Mouse (Mus musculus) liver, embryonic 14.5 days (tissue): ENCODE data around the gene Psrc1. TPM values are rescaled to one million over a fixed set of nuclear protein-coding genes. Genes with fewer than 3 reads are reported as not detected.

Source experiments
- ATAC-seq: fragments of 200-750 bp; cut with Nextera tagmentation; 2 replicates; pipeline ENCODE4 v1.8.0; 2017; ENCODE audit warnings: moderate number of reproducible peaks, mild to moderate bottlenecking, moderate library complexity; ENCODE audit not compliant: insufficient read depth
- DNase-seq, 3 experiments: peaks; one replicate each; pipeline ENCODE4 v3.0.0-alpha.2; 2012 to 2013; ENCODE audit warnings: low read depth in 3 of 3, low spot score in 3 of 3
- H3K27ac ChIP-seq: fragments of 300-500 bp; sonication (generic); 2 replicates; pipeline ENCODE4 v1.5.1; 2014; ENCODE audit warnings: moderate library complexity, mild to moderate bottlenecking, control low read depth, inconsistent platforms
- H3K27me3 ChIP-seq: fragments of 300-500 bp; sonication (generic); 2 replicates; pipeline ENCODE4 v1.6.1; 2014; ENCODE audit warnings: mild to moderate bottlenecking, low read length, moderate library complexity; ENCODE audit not compliant: control insufficient read depth, insufficient read depth
- H3K36me3 ChIP-seq: fragments of 300-500 bp; sonication (generic); replicated peaks from 2 replicates; pipeline ENCODE4 v1.6.1; 2014; ENCODE audit warnings: low read depth; ENCODE audit not compliant: control insufficient read depth, insufficient read depth
- H3K4me1 ChIP-seq, 2 experiments: fragments of 200-500 bp in 1 of 2; fragments of 300-500 bp in 1 of 2; sonication (generic) in 1 of 2; replicated peaks; 2 replicates each; pipeline ENCODE4 v1.6.1; 2012 to 2014; ENCODE audit warnings: antibody characterized with exemption in 1 of 2, inconsistent platforms in 1 of 2, low read length in 1 of 2; ENCODE audit not compliant: control insufficient read depth in 2 of 2, insufficient read depth in 2 of 2
- H3K4me2 ChIP-seq: fragments of 300-500 bp; sonication (generic); 2 replicates; pipeline ENCODE4 v1.6.1; 2014; ENCODE audit warnings: low read depth, mild to moderate bottlenecking, control low read depth, moderate library complexity
- H3K4me3 ChIP-seq, 2 experiments: fragments of 200-500 bp in 1 of 2; fragments of 300-500 bp in 1 of 2; sonication (generic) in 1 of 2; 2 replicates each; pipeline ENCODE4 v1.5.1; 2012 to 2014; ENCODE audit warnings: low read depth in 2 of 2, low read length in 2 of 2, mild to moderate bottlenecking in 2 of 2, control low read depth in 1 of 2, inconsistent platforms in 1 of 2, moderate library complexity in 1 of 2; ENCODE audit not compliant: insufficient read depth in 1 of 2
- H3K9ac ChIP-seq: fragments of 300-500 bp; sonication (generic); replicated peaks from 2 replicates; pipeline ENCODE4 v1.6.1; 2014; ENCODE audit warnings: mild to moderate bottlenecking, control low read depth, moderate library complexity
- H3K9me3 ChIP-seq: fragments of 300-500 bp; sonication (generic); 2 replicates; pipeline ENCODE4 v1.6.1; 2016; ENCODE audit warnings: low read length, mixed read lengths; ENCODE audit not compliant: control insufficient read depth
- CTCF ChIP-seq: IDR thresholded peaks from 2 replicates; pipeline ENCODE4 v1.5.1; 2016; ENCODE audit warnings: antibody characterized with exemption, low read depth, control low read depth
- EP300 ChIP-seq: IDR thresholded peaks from 2 replicates; pipeline ENCODE4 v1.6.1; 2016; ENCODE audit warnings: antibody characterized with exemption, low read depth
- WGBS: fragments of 180-500 bp; shearing (Covaris S2); extraction: QIAGEN DNeasy Blood & Tissue Kit; methylation state at CpG from one replicate; pipeline ENCODE4 v1.1.7; 2014; ENCODE audit not compliant: insufficient replicate concordance; 5-methylcytosine and 5-hydroxymethylcytosine counted together
- polyA plus RNA-seq, 2 experiments: library from polyadenylated mRNA; depleted of rRNA in 1 of 2; stranded (reverse) in 1 of 2; unstranded in 1 of 2; fragments of >200 nt; fragmentation: Nextera tagmentation in 1 of 2; extraction: Ambion mirVana in 1 of 2; gene quantifications; 2 replicates each; pipeline versions ENCODE4 v1.2.1 to v1.2.3; 2012 to 2014

The Psrc1 gene
- polyA plus RNA-seq, 2 experiments = 12.3 to 20.3 TPM

- no peak overlapping the region for H3K9ac ChIP-seq
Observed at GRCm38 (mm10) chr3:108411754-108412121, 28.1 kb downstream of the Psrc1 start.

GRCm38 (mm10) chr3:108413634-108414360 is 30.2 kb downstream of the Psrc1 start:
- H3K36me3 ChIP-seq = no peaks in the 10 kb centered on the region
- H3K27me3 ChIP-seq = peaks cover 22% of the 10 kb centered on the region
- 90% methylated on average over 35 of the region's 35 CpGs for WGBS
- H3K9me3 ChIP-seq = 0 out of 2 replicates have a peak, but pooled peaks cover 2% of the 10 kb centered on the region
- DNase-seq (no peak), ATAC-seq (no peak)
- H3K4me1 ChIP-seq = no peaks in the 10 kb centered on the region
- TF ChIP-seq EP300 = no peak
- TF ChIP-seq CTCF = no peak
- H3K4me3 ChIP-seq = no peak overlapping the region
- no peak overlapping the region for H3K9ac ChIP-seq
- H3K27ac ChIP-seq = no peak overlapping the region
- H3K4me2 ChIP-seq = no peak overlapping the region

More at GRCm38 (mm10) chr3:108411754-108412121, 28.1 kb downstream of the Psrc1 start:
- no peak overlapping the region for H3K4me2 ChIP-seq
- H3K4me3 ChIP-seq = no peak overlapping the region
- whole genome bisulfite sequencing = 66% methylated on average over 8 of the region's 8 CpGs
- H3K9me3 ChIP-seq = 0 out of 2 replicates have a peak, but pooled peaks cover 2% of the 10 kb centered on the region
- TF ChIP-seq CTCF (no peak), EP300 (no peak)
- peaks cover 19% of the 10 kb centered on the region for H3K27me3 ChIP-seq
- ATAC-seq (no peak), DNase-seq (no peak)
- no peak overlapping the region for H3K27ac ChIP-seq
- no peaks in the 10 kb centered on the region for H3K36me3 ChIP-seq
- H3K4me1 ChIP-seq = no peaks in the 10 kb centered on the region

- Histone ChIP-seq H3K4me3 (peak within 1 kb of the TSS; percentile 50 to 54), H3K9ac (peak within 1 kb of the TSS; percentile 47), H3K4me2 (peak within 1 kb of the TSS; percentile 74), H3K36me3 (no peaks in the 10 kb centered on the region), H3K27me3 (peaks cover 22% of the 10 kb centered on the region), H3K9me3 (0 out of 2 replicates have a peak, but pooled peaks cover 2% of the 10 kb centered on the region), H3K4me1 (no peaks in the 10 kb centered on the region), H3K27ac (no peak within 1 kb of the TSS)
- ATAC-seq = peak; percentile 17; the same call in 1 of the 2 replicates
- TF ChIP-seq EP300 (no peak), CTCF (no peak)
- DNase-seq = no peak
- 8% methylated on average over 67 of the region's 67 CpGs for WGBS
Observed at GRCm38 (mm10) chr3:108414857-108415830, 31.5 kb downstream of the Psrc1 start, which contains the start of gene Celsr2. Gene Celsr2 (minus strand): TSS chr3:108415552.

- Histone ChIP-seq H3K9me3 (0 out of 2 replicates have a peak, but pooled peaks cover 2% of the 10 kb centered on the region), H3K4me1 (no peaks in the 10 kb centered on the region), H3K4me3 (peak overlapping the region; percentile 50 to 54), H3K27ac (no peak overlapping the region), H3K36me3 (no peaks in the 10 kb centered on the region), H3K27me3 (peaks cover 22% of the 10 kb centered on the region), H3K4me2 (peak overlapping the region; percentile 74), H3K9ac (peak overlapping the region; percentile 47)
- DNase-seq (peak; percentile 32 to 41 (median 36)), ATAC-seq (peak; percentile 66)
- no peak for TF ChIP-seq CTCF
- no peak for TF ChIP-seq EP300
- WGBS = under 1% methylated on average over 48 of the region's 48 CpGs
Observed at GRCm38 (mm10) chr3:108415831-108416223, 32.2 kb downstream of the Psrc1 start.

- no peaks in the 10 kb centered on the region for H3K9me3 ChIP-seq
- no peak overlapping the region for H3K27ac ChIP-seq
- no peaks in the 10 kb centered on the region for H3K27me3 ChIP-seq
- 41% methylated on average over 6 of the region's 6 CpGs for WGBS
- ATAC-seq (no peak), DNase-seq (no peak)
- H3K4me2 ChIP-seq = no peak overlapping the region
- TF ChIP-seq CTCF = no peak
- no peak for TF ChIP-seq EP300
- H3K4me3 ChIP-seq = no peak overlapping the region
- no peak overlapping the region for H3K9ac ChIP-seq
- peaks cover 22% of the 10 kb centered on the region for H3K36me3 ChIP-seq
- peaks cover 2 to 3% of the 10 kb centered on the region in 2 experiments; a peak in 2 of 4 replicates for H3K4me1 ChIP-seq
Observed at GRCm38 (mm10) chr3:108423006-108423405, 39.4 kb downstream of the Psrc1 start.
